Mouse (Mus musculus) heart, postnatal 0 days (tissue): ENCODE measurements at regions not wholly inside any gene's neighbourhood (a gene's known extent, or its start where the extent isn't known, plus 50 kb on each side); places are given as distances from the start of the nearest gene placed in this dataset.
"Not testable (repeated sequence)": the region's sequence is repeated elsewhere in the genome, so short reads cannot be mapped to it uniquely, and the experiment has no call there.

Experiments used
- ATAC-seq: fragments of 200-750 bp; cut with Nextera tagmentation; 2 replicates; pipeline ENCODE4 v1.8.0; 2017; ENCODE audit warnings: low read depth, moderate number of reproducible peaks, moderate library complexity; ENCODE audit not compliant: insufficient read depth
- DNase-seq: peaks from one replicate; pipeline ENCODE4 v3.0.0-alpha.2; 2016; ENCODE audit warnings: low spot score
- H3K27ac ChIP-seq: fragments of 300-500 bp; sonication (generic); 2 replicates; pipeline ENCODE4 v1.5.1; 2014; ENCODE audit warnings: low read depth, mild to moderate bottlenecking
- H3K27me3 ChIP-seq: fragments of 300-500 bp; sonication (generic); 2 replicates; pipeline ENCODE4 v1.6.1; 2014; ENCODE audit warnings: low read length, mixed read lengths; ENCODE audit not compliant: control insufficient read depth, insufficient read depth
- H3K36me3 ChIP-seq: fragments of 300-500 bp; sonication (generic); replicated peaks from 2 replicates; pipeline ENCODE4 v1.6.1; 2014; ENCODE audit warnings: low read length, mixed read lengths; ENCODE audit not compliant: control insufficient read depth, insufficient read depth
- H3K4me1 ChIP-seq: fragments of 300-500 bp; sonication (generic); 2 replicates; pipeline ENCODE4 v1.6.1; 2014; ENCODE audit warnings: antibody characterized with exemption; ENCODE audit not compliant: control insufficient read depth, insufficient read depth
- H3K4me2 ChIP-seq: fragments of 300-500 bp; sonication (generic); 2 replicates; pipeline ENCODE4 v1.6.1; 2014; ENCODE audit warnings: low read depth, mild to moderate bottlenecking, low read length, moderate library complexity
- H3K4me3 ChIP-seq: fragments of 300-500 bp; sonication (generic); 2 replicates; pipeline ENCODE4 v1.5.1; 2014; ENCODE audit warnings: low read depth, low read length
- H3K9ac ChIP-seq: fragments of 300-500 bp; sonication (generic); replicated peaks from 2 replicates; pipeline ENCODE4 v1.6.1; 2014; ENCODE audit warnings: low read depth, low read length, mixed read lengths
- H3K9me3 ChIP-seq: fragments of 300-500 bp; sonication (generic); replicated peaks from 2 replicates; pipeline ENCODE4 v1.6.1; 2016; ENCODE audit warnings: low read length; ENCODE audit not compliant: control insufficient read depth
- CTCF ChIP-seq: IDR thresholded peaks from 2 replicates; pipeline ENCODE4 v1.5.1; 2016; ENCODE audit warnings: antibody characterized with exemption, control low read depth, low read depth
- EP300 ChIP-seq: IDR thresholded peaks from 2 replicates; pipeline ENCODE4 v1.6.1; 2016; ENCODE audit warnings: antibody characterized with exemption, low read depth
- WGBS: fragments of 180-500 bp; shearing (Covaris S2); extraction: QIAGEN DNeasy Blood & Tissue Kit; methylation state at CpG from one replicate; pipeline ENCODE4 v1.1.7; 2014; 5-methylcytosine and 5-hydroxymethylcytosine counted together

- 86% methylated on average over 2 of the region's 2 CpGs for WGBS
- Histone ChIP-seq H3K4me3 (no peak overlapping the region), H3K4me1 (no peaks in the 10 kb centered on the region), H3K9me3 (no peaks in the 10 kb centered on the region), H3K4me2 (no peak overlapping the region), H3K9ac (no peak overlapping the region), H3K27me3 (no peaks in the 10 kb centered on the region), H3K36me3 (no peaks in the 10 kb centered on the region), H3K27ac (no peak overlapping the region)
- ATAC-seq (no peak), DNase-seq (no peak)
- TF ChIP-seq CTCF (no peak), EP300 (no peak)
Measured at GRCm38 (mm10) chr8:98680065-98680464, 736.2 kb downstream of the Cdh8 start.

DNA sequence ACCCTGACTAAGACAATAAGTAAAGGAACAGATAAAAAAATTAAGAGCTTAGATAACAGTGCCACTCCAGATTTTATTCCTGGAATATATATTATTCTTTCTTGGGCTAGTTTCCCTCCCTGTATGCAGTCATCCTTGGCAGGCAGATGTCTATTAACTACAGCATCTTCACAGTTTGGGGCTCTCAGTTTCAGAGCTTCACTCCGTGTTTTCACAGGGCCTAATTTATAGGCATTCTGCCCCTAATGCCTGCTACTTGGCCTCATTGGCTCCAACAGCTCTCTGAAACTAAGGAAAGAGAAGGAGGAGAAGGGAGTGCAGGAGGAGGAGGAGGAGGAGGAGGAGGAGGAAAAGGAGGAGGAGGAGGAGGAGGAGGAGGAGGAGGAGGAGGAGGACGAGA lies 757.0 kb downstream of the Cdh8 start:
- TF ChIP-seq CTCF (no peak), EP300 (no peak)
- Histone ChIP-seq H3K9me3 (no peaks in the 10 kb centered on the region), H3K27me3 (no peaks in the 10 kb centered on the region), H3K9ac (no peak overlapping the region), H3K4me3 (no peak overlapping the region), H3K27ac (no peak overlapping the region), H3K36me3 (no peaks in the 10 kb centered on the region), H3K4me2 (no peak overlapping the region), H3K4me1 (no peaks in the 10 kb centered on the region)
- no peak for DNase-seq
- WGBS = 48% methylated on average over 2 of the region's 2 CpGs
- ATAC-seq = no peak

DNA sequence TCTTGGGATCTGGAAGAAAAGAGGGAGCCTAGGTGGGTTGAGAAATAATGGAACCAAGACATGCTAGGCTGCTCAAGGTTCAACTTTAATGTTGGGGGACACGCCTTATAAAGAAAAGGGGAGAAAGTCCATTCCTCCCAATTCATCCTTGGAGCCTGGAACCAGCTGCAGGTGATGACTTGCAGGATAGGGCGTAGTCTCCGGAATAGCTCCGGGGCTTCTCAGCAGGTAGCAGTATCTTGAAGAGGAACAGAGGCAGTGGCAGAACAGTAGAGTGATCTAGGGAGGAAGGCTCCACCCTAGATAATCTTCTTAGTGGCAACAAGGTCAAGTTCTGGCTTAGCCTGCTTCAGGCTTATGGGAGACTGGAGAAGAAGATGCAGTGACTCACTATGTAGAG lies 764.0 kb downstream of the Cdh8 start:
- ATAC-seq, H3K4me3 ChIP-seq, H3K27me3 ChIP-seq, H3K4me1 ChIP-seq, H3K27ac ChIP-seq, H3K4me2 ChIP-seq, H3K9me3 ChIP-seq, DNase-seq, H3K9ac ChIP-seq, H3K36me3 ChIP-seq: not testable (repeated sequence)
- 81% methylated on average over 4 of the region's 4 CpGs for WGBS

DNA sequence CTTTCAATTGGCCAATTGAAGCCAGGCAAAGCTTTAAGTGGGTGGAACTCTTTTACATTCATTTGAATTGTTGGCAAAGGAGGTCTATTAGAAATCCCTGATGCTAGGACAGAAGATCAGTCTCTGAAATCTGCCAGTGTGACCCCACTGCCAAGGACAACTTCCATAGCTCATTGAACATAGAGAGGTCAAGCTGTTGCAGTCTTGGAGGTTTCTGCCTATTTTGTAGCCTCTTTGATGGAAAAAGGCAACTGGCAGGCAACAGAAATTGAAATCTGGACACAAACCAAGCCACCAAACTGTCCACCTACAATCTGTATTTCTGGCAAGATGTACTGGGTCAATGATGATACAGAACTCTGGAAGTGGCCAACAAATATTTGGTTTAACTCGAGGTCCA lies 765.3 kb downstream of the Cdh8 start:
- TF ChIP-seq CTCF = no peak
- TF ChIP-seq EP300 = no peak
- Histone ChIP-seq H3K9me3 (no peaks in the 10 kb centered on the region), H3K9ac (no peak overlapping the region), H3K36me3 (no peaks in the 10 kb centered on the region), H3K27ac (no peak overlapping the region), H3K4me3 (no peak overlapping the region), H3K27me3 (no peaks in the 10 kb centered on the region), H3K4me2 (no peak overlapping the region), H3K4me1 (no peaks in the 10 kb centered on the region)
- ATAC-seq = no peak
- WGBS = 70% methylated on average over 1 of the region's 1 CpGs
- DNase-seq = no peak

DNA sequence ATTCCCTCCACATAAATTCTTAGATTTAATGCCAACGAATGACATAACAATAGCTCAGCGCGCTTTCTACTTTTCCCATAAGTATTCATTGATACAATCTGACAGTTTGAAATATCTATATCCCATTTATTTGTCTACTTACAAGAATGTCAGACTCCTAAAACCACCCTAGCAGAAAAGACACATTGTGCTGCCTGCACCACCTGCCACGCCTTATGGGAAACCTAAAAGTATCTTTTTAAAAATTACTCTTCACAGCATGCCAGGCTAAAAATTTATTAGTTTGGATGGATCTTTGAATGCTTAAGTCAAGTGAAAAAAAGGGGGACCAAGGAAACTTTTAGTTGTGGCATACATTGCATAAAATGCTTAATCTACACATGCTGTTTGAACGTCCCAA lies 788.1 kb downstream of the Cdh8 start:
- Histone ChIP-seq H3K27me3 (no peaks in the 10 kb centered on the region), H3K36me3 (no peaks in the 10 kb centered on the region), H3K4me1 (no peaks in the 10 kb centered on the region), H3K9ac (no peak overlapping the region), H3K27ac (no peak overlapping the region), H3K9me3 (no peaks in the 10 kb centered on the region), H3K4me3 (no peak overlapping the region), H3K4me2 (no peak overlapping the region)
- ATAC-seq (no peak), DNase-seq (no peak)
- 86% methylated on average over 5 of the region's 5 CpGs for WGBS
- TF ChIP-seq CTCF (no peak), EP300 (no peak)

- ATAC-seq (no peak), DNase-seq (no peak)
- H3K4me2 ChIP-seq = no peak overlapping the region
- no peak overlapping the region for H3K9ac ChIP-seq
- no peak overlapping the region for H3K27ac ChIP-seq
- TF ChIP-seq CTCF (no peak), EP300 (no peak)
- WGBS = 75% methylated on average over 4 of the region's 4 CpGs
- H3K27me3 ChIP-seq = no peaks in the 10 kb centered on the region
- H3K4me3 ChIP-seq = no peak overlapping the region
- no peaks in the 10 kb centered on the region for H3K36me3 ChIP-seq
- no peaks in the 10 kb centered on the region for H3K9me3 ChIP-seq
- no peaks in the 10 kb centered on the region for H3K4me1 ChIP-seq
Measured at GRCm38 (mm10) chr8:98613834-98614428, 802.3 kb downstream of the Cdh8 start.
